Comparison of ENCODE assay signal across 8 mouse cellular contexts in the genomic region with DNA sequence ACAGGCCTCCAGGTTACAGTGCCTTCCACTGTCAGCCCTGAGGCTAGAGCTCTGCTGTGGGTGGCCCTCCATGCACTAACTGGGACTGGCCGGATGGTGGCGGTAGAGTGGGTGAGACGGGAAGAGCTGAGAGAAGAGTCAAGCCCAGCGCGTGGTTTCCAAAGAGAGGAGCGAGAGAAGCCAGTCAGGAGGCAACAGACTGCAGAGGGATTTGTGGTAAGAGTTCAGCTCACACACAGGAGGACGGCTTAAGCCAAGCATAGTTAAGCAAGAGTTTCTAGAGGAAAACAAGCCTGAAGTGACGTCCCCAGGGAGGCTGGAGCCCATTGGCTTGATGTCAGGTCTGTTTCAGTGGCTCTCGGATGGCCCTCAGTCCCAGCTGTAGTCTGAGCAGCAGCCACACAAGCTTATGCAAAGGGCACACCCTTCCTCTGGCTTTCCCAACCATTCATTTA.
DNase-seq lines count a peak whose midpoint lies in the region; ATAC-seq and TF ChIP-seq lines count a peak whose summit lies in the region.

No protein-coding gene starts in this region.

- H3K36me3 ChIP-seq in hindbrain, embryonic 14.5 days (replicated peaks; ENCODE audit: control insufficient read depth, insufficient read depth): no peaks in the 10 kb centered on the region

- ATAC-seq in Patski: peak; percentile 58
- peak; percentile 73; the same call in 1 of the 2 replicates for ATAC-seq in hindbrain, embryonic 14.5 days (ENCODE audit: low FRiP score)

- no peak overlapping the region for H3K4me3 ChIP-seq in hindbrain, embryonic 14.5 days (replicated peaks; ENCODE audit: low read length)

- H3K4me1 ChIP-seq in hindbrain, embryonic 14.5 days (replicated peaks; ENCODE audit: control insufficient read depth, insufficient read depth, low read length): peaks cover 5% of the 10 kb centered on the region; the same call in 1 of the 2 replicates

- H3K9ac ChIP-seq in hindbrain, embryonic 14.5 days: no peak overlapping the region

- no peak for TF ChIP-seq CTCF in Patski (IDR thresholded peaks at IDR 0.05)

- H3K27ac ChIP-seq in hindbrain, embryonic 14.5 days: no peak overlapping the region

- DNase-seq in Patski (ENCODE audit: low read depth, low spot score): peak; percentile 89
- peak; percentile 95 to 98 for DNase-seq in cerebellum, postnatal 14 days
- peak; percentile 55 to 83 for DNase-seq in frontal cortex, postnatal 25 days (ENCODE audit: low spot score in 2 of 2)
- DNase-seq in hindbrain, embryonic 14.5 days (ENCODE audit: low spot score): peak; percentile 82
- DNase-seq in layer of hippocampus, postnatal 25 days (ENCODE audit: extremely low spot score in 1 of 2, low spot score in 1 of 2): peak; percentile 71 to 92
- DNase-seq in lung, postnatal 14 days: peak; percentile 94
- peak; percentile 53 for DNase-seq in retina, adult 2 months (ENCODE audit: low read depth, low spot score)
- peak; percentile 86 to 89 for DNase-seq in thymus, postnatal 36 days

- no peaks in the 10 kb centered on the region for H3K9me3 ChIP-seq in hindbrain, embryonic 14.5 days (ENCODE audit: control insufficient read depth, low read length)

- peak overlapping the region; percentile 37; the same call in 1 of the 2 replicates for H3K4me2 ChIP-seq in hindbrain, embryonic 14.5 days (replicated peaks)

- H3K27me3 ChIP-seq in Patski: no peaks in the 10 kb centered on the region
- H3K27me3 ChIP-seq in hindbrain, embryonic 14.5 days (ENCODE audit: control insufficient read depth, insufficient read depth, low read length): no peaks in the 10 kb centered on the region

- POLR2A ChIA-PET in Patski (lab: Charles Lee): interaction anchor here (0.5 kb wide), 1 partner anchor 146 kb away, joined by 3 read pairs; no protein-coding TSS in a partner anchor

- WGBS in hindbrain, embryonic 14.5 days: 2% methylated on average over 9 of the region's 9 CpGs

- in situ Hi-C loops in Patski (cut with MboI; ENCODE audit: low pct_unique_long_range_greater_than_20kb): no loop called here

- CTCF ChIA-PET in Patski (lab: Charles Lee): interaction anchor here (0.8 to 3.6 kb wide), 53 partner anchors 9 to 382 kb away, joined by 3 to 50 read pairs (median 4); a partner anchor contains a TSS
